Mouse (Mus musculus): Measurements from ENCODE around the gene Spin1.

Gene Spin1

GRCm38 (mm10) chr13:51095196-51095715 lies 5.4 kb upstream of the Spin1 start:
- no peak for DNase-seq

GRCm38 (mm10) chr13:51096644-51097043 lies 4.0 kb upstream of the Spin1 start:
- DNase-seq, result no peak

GRCm38 (mm10) chr13:51099560-51100232 lies 984 bp upstream of the Spin1 start:
- DNase-seq, result no peak

GRCm38 (mm10) chr13:51101016-51101776 lies 516 bp downstream of the Spin1 start:
- peak; percentile 77 for DNase-seq

- no peak for DNase-seq
Measured at GRCm38 (mm10) chr13:51101777-51102132, 1.1 kb downstream of the Spin1 start.

- DNase-seq, result no peak
Measured at GRCm38 (mm10) chr13:51103111-51103725, 2.5 kb downstream of the Spin1 start.

- no peak for DNase-seq
Measured at GRCm38 (mm10) chr13:51103861-51104650, 3.4 kb downstream of the Spin1 start.

- no peak for DNase-seq
Measured at GRCm38 (mm10) chr13:51105861-51106655, 5.4 kb downstream of the Spin1 start.

GRCm38 (mm10) chr13:51106816-51107215 lies 6.1 kb downstream of the Spin1 start:
- DNase-seq, result no peak

GRCm38 (mm10) chr13:51109517-51109916 lies 8.8 kb downstream of the Spin1 start:
- no peak for DNase-seq

GRCm38 (mm10) chr13:51114398-51114797 lies 13.7 kb downstream of the Spin1 start:
- DNase-seq, result peak; percentile 23

- no peak for DNase-seq
Measured at GRCm38 (mm10) chr13:51115762-51116161, 15.1 kb downstream of the Spin1 start.

GRCm38 (mm10) chr13:51120734-51121133 lies 20.1 kb downstream of the Spin1 start:
- DNase-seq, result peak; percentile 34

- DNase-seq, result no peak
Measured at GRCm38 (mm10) chr13:51121966-51122365, 21.3 kb downstream of the Spin1 start.

GRCm38 (mm10) chr13:51122771-51123170 lies 22.1 kb downstream of the Spin1 start:
- no peak for DNase-seq

- DNase-seq, result no peak
Measured at GRCm38 (mm10) chr13:51125357-51125756, 24.7 kb downstream of the Spin1 start.

GRCm38 (mm10) chr13:51127906-51128305 lies 27.2 kb downstream of the Spin1 start:
- no peak for DNase-seq

GRCm38 (mm10) chr13:51128417-51128816 lies 27.7 kb downstream of the Spin1 start:
- peak; percentile 25 for DNase-seq

- DNase-seq, result no peak
Measured at GRCm38 (mm10) chr13:51131179-51131578, 30.5 kb downstream of the Spin1 start.

GRCm38 (mm10) chr13:51136315-51136714 lies 35.6 kb downstream of the Spin1 start:
- DNase-seq, result no peak

- DNase-seq, result no peak
Measured at GRCm38 (mm10) chr13:51136996-51137701, 36.5 kb downstream of the Spin1 start.

GRCm38 (mm10) chr13:51137702-51138031 lies 37.0 kb downstream of the Spin1 start:
- no peak for DNase-seq
